Mouse (Mus musculus) gastrocnemius, postnatal 25 days (tissue): ENCODE results near the gene Nudt2. TPM values are rescaled to one million over a fixed set of nuclear protein-coding genes. Genes with fewer than 3 reads are reported as not detected.

Source experiments
- DNase-seq: peaks from one replicate; pipeline ENCODE4 v3.0.0; 2022
- total RNA-seq, 2 experiments: library from RNA; stranded (reverse); gene quantifications; 1 replicate in 1 of 2; 2 replicates in 1 of 2; pipeline ENCODE4 v1.2.3; 2021

The Nudt2 gene
- total RNA-seq, 2 experiments from 2014 or later = 17.3 to 20.5 TPM

DNA sequence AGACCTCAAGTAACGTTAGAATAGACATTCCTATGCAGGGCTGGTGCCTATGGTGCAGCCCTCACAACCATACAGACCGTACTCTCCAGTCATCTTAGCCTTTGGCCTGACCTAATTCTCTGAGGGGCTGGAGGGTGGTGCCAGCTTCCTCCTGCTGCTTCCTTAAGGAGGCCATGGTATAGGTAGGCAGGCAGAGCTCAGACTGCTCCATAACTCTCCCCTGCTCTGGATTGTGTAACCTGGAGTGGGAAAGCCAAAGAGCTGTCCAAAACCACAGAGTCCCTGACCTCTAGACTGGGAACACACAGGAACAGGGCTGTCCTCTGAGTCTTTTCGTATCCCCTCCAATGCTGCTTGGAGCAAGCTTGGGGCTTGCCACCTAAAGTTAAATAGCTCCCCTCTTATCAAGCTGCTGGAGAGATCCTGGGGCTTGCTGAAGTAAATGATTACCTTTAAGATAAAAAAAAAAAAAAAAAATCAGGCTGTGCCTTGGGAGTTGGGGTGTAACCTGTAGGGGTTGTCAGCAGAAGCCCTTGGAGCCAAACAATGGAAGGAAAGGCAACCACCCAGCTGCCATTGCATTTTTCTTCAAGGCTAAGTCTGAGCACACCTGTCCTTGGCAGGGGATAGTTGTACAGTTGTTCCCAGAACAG is 28.6 kb downstream of the Nudt2 start:
- DNase-seq = no peak

GRCm38 (mm10) chr4:41494378-41494777 is 29.4 kb downstream of the Nudt2 start:
- DNase-seq = no peak

DNA sequence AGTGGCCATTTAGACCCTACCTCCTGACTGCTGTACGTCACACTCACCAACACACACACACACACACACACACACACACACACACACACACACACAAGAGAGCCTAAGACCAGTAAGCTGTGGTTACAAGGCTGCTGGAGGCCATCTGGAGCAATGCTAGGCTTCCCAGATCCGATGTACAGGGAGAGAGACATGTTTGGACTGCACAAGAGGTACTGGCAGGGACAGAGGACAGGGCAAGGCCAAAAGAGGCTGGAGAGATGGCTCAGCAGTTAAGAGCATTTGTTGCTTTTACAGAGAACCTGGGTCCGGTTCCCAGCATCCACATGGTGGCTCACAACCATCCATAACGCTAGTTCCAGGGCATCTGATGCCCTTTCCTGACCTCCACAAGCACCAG is 30.1 kb downstream of the Nudt2 start:
- no peak for DNase-seq

DNA sequence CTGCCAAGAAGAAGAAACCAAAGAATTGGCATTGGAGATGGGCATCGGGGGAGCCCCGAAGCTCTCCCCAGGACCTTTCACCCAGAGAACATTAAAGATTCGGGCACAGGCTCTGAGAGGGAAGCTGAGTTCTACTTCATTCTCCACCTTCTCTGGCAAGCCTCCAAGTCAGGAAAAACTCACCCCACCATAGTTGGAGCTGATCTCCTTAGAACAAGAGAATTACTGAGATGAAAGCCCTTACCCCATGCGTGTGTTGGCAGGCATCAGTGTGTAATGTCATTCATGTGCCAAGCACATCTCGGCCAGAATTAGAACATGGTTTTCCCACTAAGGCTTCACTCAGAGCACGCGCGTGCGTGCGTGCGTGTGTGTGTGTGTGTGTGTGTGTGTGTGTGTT is 30.9 kb downstream of the Nudt2 start:
- DNase-seq = no peak

GRCm38 (mm10) chr4:41497046-41497445 is 32.1 kb downstream of the Nudt2 start:
- DNase-seq = no peak

- no peak for DNase-seq
Measured at GRCm38 (mm10) chr4:41497579-41497978, 32.6 kb downstream of the Nudt2 start.

GRCm38 (mm10) chr4:41497995-41498845 is 33.3 kb downstream of the Nudt2 start:
- DNase-seq = no peak

- DNase-seq = no peak
Measured at GRCm38 (mm10) chr4:41498921-41499391, 34.0 kb downstream of the Nudt2 start.

DNA sequence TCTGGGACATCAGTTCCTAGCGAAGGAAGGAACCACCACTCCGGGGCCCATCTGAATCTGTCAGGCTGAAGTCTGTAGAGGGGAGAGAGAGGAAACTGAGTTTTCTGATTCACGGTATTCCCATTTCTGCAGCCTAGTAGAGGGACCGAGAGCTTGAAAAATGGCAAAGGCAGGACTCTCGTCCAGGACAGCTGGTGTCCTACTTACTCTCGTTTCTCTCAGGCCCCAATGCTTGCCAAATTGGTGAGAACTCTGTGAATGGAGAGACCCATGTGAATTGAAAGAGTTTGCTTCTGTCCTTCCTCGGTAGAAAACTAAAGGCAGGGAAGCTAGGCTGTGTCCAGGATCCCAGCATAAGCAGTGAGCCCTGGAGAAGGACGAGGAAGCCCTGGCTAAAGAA is 34.7 kb downstream of the Nudt2 start:
- DNase-seq = no peak

DNA sequence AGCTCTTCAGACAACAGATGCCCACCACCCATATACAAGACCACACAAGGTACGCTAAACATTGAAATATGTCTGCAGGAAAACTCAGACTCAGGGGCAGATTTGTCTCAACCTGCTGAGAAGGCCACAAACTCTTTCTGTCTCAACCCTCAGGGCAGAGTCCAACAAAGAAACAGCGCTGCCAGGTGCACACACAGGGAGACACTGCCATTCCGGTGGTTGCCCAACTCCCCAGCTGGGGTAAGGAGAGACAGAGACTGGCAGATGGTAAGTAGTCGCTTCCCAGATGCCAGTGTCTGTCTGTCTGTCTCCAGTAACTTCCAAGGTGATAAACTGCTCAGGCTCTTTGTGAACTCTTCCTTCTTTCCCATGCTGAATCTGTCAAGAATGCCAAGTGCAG is 35.8 kb downstream of the Nudt2 start:
- DNase-seq = no peak

GRCm38 (mm10) chr4:41502171-41502940 is 37.4 kb downstream of the Nudt2 start:
- DNase-seq = peak; percentile 70

- DNase-seq = peak; percentile 99
Measured at GRCm38 (mm10) chr4:41502986-41503412, 38.0 kb downstream of the Nudt2 start, which contains the start of gene AI464131. TSS of gene AI464131 (minus strand) at chr4:41503076.

DNA sequence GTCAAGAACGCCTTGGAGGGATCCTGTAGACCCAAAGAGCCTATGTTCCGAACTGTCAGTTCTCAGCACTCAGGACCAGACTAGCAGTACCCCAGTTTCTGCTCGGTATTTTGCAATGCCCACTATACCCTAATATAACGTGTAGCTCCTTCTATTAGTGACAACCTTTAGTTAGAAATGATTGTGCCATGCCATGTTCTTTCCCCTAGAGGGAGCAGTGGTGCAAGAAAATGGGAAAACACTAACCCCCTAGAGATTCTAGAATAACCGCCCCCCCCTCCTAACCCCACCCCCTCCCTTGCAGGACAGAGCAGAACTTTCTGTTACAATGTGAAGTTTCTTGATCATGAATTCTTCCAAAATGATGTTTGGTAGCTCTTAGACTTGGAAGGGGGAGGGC is 39.4 kb downstream of the Nudt2 start:
- no peak for DNase-seq

DNA sequence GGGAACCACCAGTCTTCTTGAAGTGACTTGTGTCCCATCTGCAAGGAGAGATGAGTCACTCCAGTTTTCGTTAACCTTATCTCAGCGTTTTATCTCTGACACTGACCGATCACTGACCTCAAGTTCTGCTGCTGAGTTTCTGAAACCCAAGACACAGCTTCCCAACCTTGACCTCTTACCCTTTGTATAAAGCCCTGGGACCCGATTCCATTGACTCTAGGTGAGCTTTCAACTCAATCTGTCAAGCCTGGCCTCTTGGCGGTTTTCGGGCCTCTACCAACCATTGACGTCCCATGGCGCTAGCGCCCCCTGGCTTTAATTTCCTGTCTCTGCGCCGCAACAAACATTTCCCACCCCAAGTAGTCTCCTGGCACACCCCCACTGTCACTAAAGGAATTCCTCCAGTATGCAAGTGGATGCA is 40.2 kb downstream of the Nudt2 start:
- no peak for DNase-seq

- peak; percentile 50 for DNase-seq
Measured at GRCm38 (mm10) chr4:41506156-41506555, 41.2 kb downstream of the Nudt2 start.

DNA sequence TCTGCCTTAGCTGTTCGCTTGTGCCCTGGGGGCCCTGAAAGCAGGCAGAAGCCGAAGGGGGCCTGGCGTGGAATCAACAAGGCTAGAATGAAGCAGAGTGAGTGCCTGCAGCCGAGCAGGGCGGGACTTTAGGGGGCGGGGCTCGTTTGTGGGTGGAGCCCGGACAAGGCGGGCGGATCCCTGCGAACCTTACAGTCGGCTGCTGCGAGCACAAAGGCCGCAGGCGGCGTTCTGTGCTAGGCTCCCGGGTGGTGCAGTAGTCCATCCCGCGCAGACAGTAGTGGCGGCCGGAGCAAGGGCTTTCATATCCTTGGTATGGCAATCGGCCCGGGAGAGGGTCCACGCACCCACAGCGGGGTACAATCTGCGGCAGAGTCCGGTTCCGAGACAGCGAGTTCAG is 42.0 kb downstream of the Nudt2 start:
- DNase-seq = peak; percentile 85

GRCm38 (mm10) chr4:41507326-41507924 is 42.5 kb downstream of the Nudt2 start:
- DNase-seq = no peak

- no peak for DNase-seq
Measured at GRCm38 (mm10) chr4:41507998-41508397, 43.0 kb downstream of the Nudt2 start.

DNA sequence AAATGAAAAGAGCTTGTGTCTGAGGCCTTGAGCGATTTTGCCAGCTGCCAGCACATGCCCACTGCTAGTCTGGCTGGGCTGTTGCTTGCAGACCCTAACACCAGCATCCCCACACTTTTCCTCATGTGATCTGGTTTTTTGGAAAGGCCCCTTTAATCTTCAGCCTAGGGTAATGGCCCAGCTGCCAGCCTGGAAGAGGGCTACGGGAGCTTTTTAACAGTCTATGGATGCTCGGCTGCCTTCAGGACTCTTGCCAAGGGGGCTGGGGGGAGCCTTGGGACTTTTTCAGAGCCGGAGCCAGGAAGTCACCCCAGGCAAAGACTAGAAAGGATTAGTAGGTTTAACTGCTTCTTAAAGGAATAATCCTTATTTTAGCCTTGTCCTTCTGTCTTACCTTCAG is 48.4 kb downstream of the Nudt2 start:
- DNase-seq = no peak

GRCm38 (mm10) chr4:41513714-41514113 is 48.8 kb downstream of the Nudt2 start:
- DNase-seq = no peak

- no peak for DNase-seq
Measured at GRCm38 (mm10) chr4:41517233-41517632, 52.3 kb downstream of the Nudt2 start, which contains the start of gene 1110017D15Rik. TSS of gene 1110017D15Rik (minus strand) at chr4:41517333.

DNA sequence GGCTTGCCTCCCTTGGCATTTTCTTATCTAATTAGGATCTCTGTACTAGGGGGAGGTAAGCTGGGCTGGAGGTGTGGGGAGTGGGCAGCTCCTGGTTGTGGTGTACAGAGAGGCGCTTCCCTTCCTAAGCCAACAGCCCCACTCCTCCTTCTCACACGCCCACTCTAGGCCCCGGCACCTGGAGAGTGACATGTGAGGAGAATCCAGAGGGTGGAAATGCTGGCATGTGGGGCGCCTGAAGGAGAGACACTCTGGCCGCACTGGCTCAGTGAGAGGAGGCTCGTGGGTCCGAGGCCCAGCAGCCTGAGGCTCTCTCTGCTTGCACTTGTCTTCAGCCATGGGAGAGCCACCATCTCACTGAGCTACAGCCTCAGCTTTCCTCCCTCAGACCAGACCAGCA is 53.4 kb downstream of the Nudt2 start:
- no peak for DNase-seq
